Mouse (Mus musculus): Measurements from ENCODE around the gene Hopx. TPM values are rescaled to one million over a fixed set of nuclear protein-coding genes. Genes with fewer than 3 reads are reported as not detected.

The Hopx gene
- polyA plus RNA-seq, 1 experiment from 2014 or later = 49.0 TPM

GRCm38 (mm10) chr5:77129907-77130306 is 15.0 kb upstream of the Hopx start:
- Histone ChIP-seq H3K9me3 (ENCODE audit: low read length) (no peaks in the 10 kb centered on the region), H3K4me2 (replicated peaks; ENCODE audit: low read depth, low read length) (no peak overlapping the region), H3K4me1 (ENCODE audit: insufficient read depth, low read depth, low read length) (peaks cover under 1% of the 10 kb centered on the region; the same call in 1 of the 2 replicates), H3K27me3 (replicated peaks; ENCODE audit: insufficient read depth, low read length) (no peaks in the 10 kb centered on the region), H3K36me3 (ENCODE audit: insufficient read depth, low read length) (no peaks in the 10 kb centered on the region), H3K4me3 (ENCODE audit: low read depth, low read length) (no peak overlapping the region), H3K9ac (replicated peaks; ENCODE audit: low read depth) (no peak overlapping the region), H3K27ac (ENCODE audit: low read length) (peak overlapping the region; percentile 85)
- DNase-seq (ENCODE audit: low spot score) (peak; percentile 85), ATAC-seq (peak; percentile 72)
- TF ChIP-seq EP300 (IDR thresholded peaks at IDR 0.05) = peak; percentile 94
- TF ChIP-seq CTCF (IDR thresholded peaks at IDR 0.05) = no peak
- 37% methylated on average over 2 of the region's 2 CpGs for WGBS

GRCm38 (mm10) chr5:77128854-77129253 is 13.9 kb upstream of the Hopx start:
- Histone ChIP-seq H3K4me1 (ENCODE audit: insufficient read depth, low read depth, low read length) (peaks cover 7% of the 10 kb centered on the region; the same call in 1 of the 2 replicates), H3K9ac (replicated peaks; ENCODE audit: low read depth) (no peak overlapping the region), H3K4me3 (ENCODE audit: low read depth, low read length) (no peak overlapping the region), H3K36me3 (ENCODE audit: insufficient read depth, low read length) (no peaks in the 10 kb centered on the region), H3K9me3 (ENCODE audit: low read length) (no peaks in the 10 kb centered on the region), H3K27ac (ENCODE audit: low read length) (peak overlapping the region; percentile 38; the same call in 1 of the 2 replicates), H3K4me2 (replicated peaks; ENCODE audit: low read depth, low read length) (no peak overlapping the region), H3K27me3 (replicated peaks; ENCODE audit: insufficient read depth, low read length) (no peaks in the 10 kb centered on the region)
- DNase-seq (ENCODE audit: low spot score) (no peak), ATAC-seq (no peak)
- no peak for TF ChIP-seq CTCF (IDR thresholded peaks at IDR 0.05)
- TF ChIP-seq EP300 (IDR thresholded peaks at IDR 0.05) = no peak
- 91% methylated on average over 4 of the region's 4 CpGs for WGBS

- Histone ChIP-seq H3K4me2 (replicated peaks; ENCODE audit: low read depth, low read length) (no peak overlapping the region), H3K9me3 (ENCODE audit: low read length) (no peaks in the 10 kb centered on the region), H3K27ac (ENCODE audit: low read length) (peak overlapping the region; percentile 57), H3K9ac (replicated peaks; ENCODE audit: low read depth) (no peak overlapping the region), H3K4me3 (ENCODE audit: low read depth, low read length) (no peak overlapping the region), H3K36me3 (ENCODE audit: insufficient read depth, low read length) (no peaks in the 10 kb centered on the region), H3K27me3 (replicated peaks; ENCODE audit: insufficient read depth, low read length) (no peaks in the 10 kb centered on the region), H3K4me1 (ENCODE audit: insufficient read depth, low read depth, low read length) (peaks cover 17% of the 10 kb centered on the region; the same call in 1 of the 2 replicates)
- WGBS = 52% methylated on average over 3 of the region's 3 CpGs
- no peak for TF ChIP-seq CTCF (IDR thresholded peaks at IDR 0.05)
- peak; percentile 99 for TF ChIP-seq EP300 (IDR thresholded peaks at IDR 0.05)
- DNase-seq (ENCODE audit: low spot score) (peak; percentile 90), ATAC-seq (peak; percentile 82)
Observed at GRCm38 (mm10) chr5:77126415-77126968, 11.6 kb upstream of the Hopx start.

- 36% methylated on average over 4 of the region's 4 CpGs for WGBS
- Histone ChIP-seq H3K4me1 (ENCODE audit: insufficient read depth, low read depth, low read length) (peaks cover 17% of the 10 kb centered on the region; the same call in 1 of the 2 replicates), H3K27ac (ENCODE audit: low read length) (peak overlapping the region; percentile 55), H3K4me3 (ENCODE audit: low read depth, low read length) (no peak overlapping the region), H3K27me3 (replicated peaks; ENCODE audit: insufficient read depth, low read length) (no peaks in the 10 kb centered on the region), H3K4me2 (replicated peaks; ENCODE audit: low read depth, low read length) (no peak overlapping the region), H3K36me3 (ENCODE audit: insufficient read depth, low read length) (no peaks in the 10 kb centered on the region), H3K9me3 (ENCODE audit: low read length) (no peaks in the 10 kb centered on the region), H3K9ac (replicated peaks; ENCODE audit: low read depth) (no peak overlapping the region)
- ATAC-seq = no peak
- peak; percentile 9; the same call in 1 of the 2 replicates for TF ChIP-seq EP300 (IDR thresholded peaks at IDR 0.05)
- no peak for TF ChIP-seq CTCF (IDR thresholded peaks at IDR 0.05)
- DNase-seq (ENCODE audit: low spot score) = peak; percentile 54
Observed at GRCm38 (mm10) chr5:77124817-77125283, 9.9 kb upstream of the Hopx start.

GRCm38 (mm10) chr5:77124165-77124564 is 9.2 kb upstream of the Hopx start:
- H3K36me3 ChIP-seq (ENCODE audit: insufficient read depth, low read length) = no peaks in the 10 kb centered on the region
- H3K4me1 ChIP-seq (ENCODE audit: insufficient read depth, low read depth, low read length) = peaks cover 19% of the 10 kb centered on the region; the same call in 1 of the 2 replicates
- no peaks in the 10 kb centered on the region for H3K27me3 ChIP-seq (replicated peaks; ENCODE audit: insufficient read depth, low read length)
- H3K4me2 ChIP-seq (replicated peaks; ENCODE audit: low read depth, low read length) = no peak overlapping the region
- no peaks in the 10 kb centered on the region for H3K9me3 ChIP-seq (ENCODE audit: low read length)
- H3K9ac ChIP-seq (replicated peaks; ENCODE audit: low read depth) = no peak overlapping the region
- no peak for DNase-seq (ENCODE audit: low spot score)
- H3K27ac ChIP-seq (ENCODE audit: low read length) = peak overlapping the region; percentile 55
- TF ChIP-seq CTCF (IDR thresholded peaks at IDR 0.05) (no peak), EP300 (IDR thresholded peaks at IDR 0.05) (no peak)
- H3K4me3 ChIP-seq (ENCODE audit: low read depth, low read length) = no peak overlapping the region
- 35% methylated on average over 4 of the region's 4 CpGs for WGBS
- no peak for ATAC-seq

- Histone ChIP-seq H3K4me2 (replicated peaks; ENCODE audit: low read depth, low read length) (no peak overlapping the region), H3K9ac (replicated peaks; ENCODE audit: low read depth) (no peak overlapping the region), H3K9me3 (ENCODE audit: low read length) (no peaks in the 10 kb centered on the region), H3K27me3 (replicated peaks; ENCODE audit: insufficient read depth, low read length) (no peaks in the 10 kb centered on the region), H3K27ac (ENCODE audit: low read length) (peak overlapping the region; percentile 55; the same call in 1 of the 2 replicates), H3K36me3 (ENCODE audit: insufficient read depth, low read length) (no peaks in the 10 kb centered on the region), H3K4me1 (ENCODE audit: insufficient read depth, low read depth, low read length) (peaks cover 19% of the 10 kb centered on the region; the same call in 1 of the 2 replicates), H3K4me3 (ENCODE audit: low read depth, low read length) (no peak overlapping the region)
- ATAC-seq = no peak
- DNase-seq (ENCODE audit: low spot score) = peak; percentile 56
- 59% methylated on average over 9 of the region's 9 CpGs for WGBS
- TF ChIP-seq CTCF (IDR thresholded peaks at IDR 0.05) (no peak), EP300 (IDR thresholded peaks at IDR 0.05) (no peak)
Observed at GRCm38 (mm10) chr5:77123597-77123996, 8.7 kb upstream of the Hopx start.
